Mouse (Mus musculus) forebrain, embryonic 11.5 days (tissue): ENCODE results near the gene Cyp17a1. TPM values are rescaled to one million over a fixed set of nuclear protein-coding genes. Genes with fewer than 3 reads are reported as not detected.

ENCODE experiments used
- ATAC-seq: fragments of 200-750 bp; cut with Nextera tagmentation; replicated peaks from 2 replicates; pipeline ENCODE4 v1.8.0; 2017; ENCODE audit warnings: moderate TSS enrichment; ENCODE audit not compliant: low FRiP score
- DNase-seq: peaks from one replicate; pipeline ENCODE4 v3.0.0-alpha.2; 2017; ENCODE audit warnings: low spot score
- H3K27ac ChIP-seq: fragments of 300-500 bp; sonication (generic); 2 replicates; pipeline ENCODE4 v1.5.1; 2014; ENCODE audit warnings: low read depth, low read length
- H3K27me3 ChIP-seq: fragments of 300-500 bp; sonication (generic); 2 replicates; pipeline ENCODE4 v1.6.1; 2014; ENCODE audit warnings: mild to moderate bottlenecking, low read length, mixed read lengths; ENCODE audit not compliant: control insufficient read depth, insufficient read depth
- H3K36me3 ChIP-seq: fragments of 300-500 bp; sonication (generic); 2 replicates; pipeline ENCODE4 v1.6.1; 2014; ENCODE audit warnings: mild to moderate bottlenecking, low read length, moderate library complexity, mixed read lengths; ENCODE audit not compliant: control insufficient read depth, insufficient read depth
- H3K4me1 ChIP-seq: fragments of 300-500 bp; sonication (generic); replicated peaks from 2 replicates; pipeline ENCODE4 v1.6.1; 2014; ENCODE audit warnings: low read length, mixed read lengths; ENCODE audit not compliant: control insufficient read depth, insufficient read depth
- H3K4me2 ChIP-seq: fragments of 300-500 bp; sonication (generic); 2 replicates; pipeline ENCODE4 v1.6.1; 2014; ENCODE audit warnings: low read depth, mild to moderate bottlenecking, low read length, moderate library complexity, mixed read lengths; ENCODE audit not compliant: severe bottlenecking
- H3K4me3 ChIP-seq: fragments of 300-500 bp; sonication (generic); 2 replicates; pipeline ENCODE4 v1.5.1; 2014; ENCODE audit warnings: low read depth, low read length
- H3K9ac ChIP-seq: fragments of 300-500 bp; sonication (generic); 2 replicates; pipeline ENCODE4 v1.6.1; 2014; ENCODE audit warnings: low read length
- H3K9me3 ChIP-seq: fragments of 300-500 bp; sonication (generic); 2 replicates; pipeline ENCODE4 v1.6.1; 2016; ENCODE audit warnings: low read length, mixed read lengths; ENCODE audit not compliant: control insufficient read depth
- WGBS: fragments of 180-500 bp; shearing (Covaris S2); extraction: QIAGEN DNeasy Blood & Tissue Kit; methylation state at CpG from one replicate; pipeline ENCODE4 v1.1.7; 2014; 5-methylcytosine and 5-hydroxymethylcytosine counted together
- polyA plus RNA-seq: library from polyadenylated mRNA; unstranded; fragments of >200 nt; fragmentation: Nextera tagmentation; extraction: Ambion mirVana; gene quantifications from 2 replicates; pipeline ENCODE4 v1.2.1, GENCODE M21; 2014

The Cyp17a1 gene
- polyA plus RNA-seq, 1 experiment from 2014 or later: not detected

DNA sequence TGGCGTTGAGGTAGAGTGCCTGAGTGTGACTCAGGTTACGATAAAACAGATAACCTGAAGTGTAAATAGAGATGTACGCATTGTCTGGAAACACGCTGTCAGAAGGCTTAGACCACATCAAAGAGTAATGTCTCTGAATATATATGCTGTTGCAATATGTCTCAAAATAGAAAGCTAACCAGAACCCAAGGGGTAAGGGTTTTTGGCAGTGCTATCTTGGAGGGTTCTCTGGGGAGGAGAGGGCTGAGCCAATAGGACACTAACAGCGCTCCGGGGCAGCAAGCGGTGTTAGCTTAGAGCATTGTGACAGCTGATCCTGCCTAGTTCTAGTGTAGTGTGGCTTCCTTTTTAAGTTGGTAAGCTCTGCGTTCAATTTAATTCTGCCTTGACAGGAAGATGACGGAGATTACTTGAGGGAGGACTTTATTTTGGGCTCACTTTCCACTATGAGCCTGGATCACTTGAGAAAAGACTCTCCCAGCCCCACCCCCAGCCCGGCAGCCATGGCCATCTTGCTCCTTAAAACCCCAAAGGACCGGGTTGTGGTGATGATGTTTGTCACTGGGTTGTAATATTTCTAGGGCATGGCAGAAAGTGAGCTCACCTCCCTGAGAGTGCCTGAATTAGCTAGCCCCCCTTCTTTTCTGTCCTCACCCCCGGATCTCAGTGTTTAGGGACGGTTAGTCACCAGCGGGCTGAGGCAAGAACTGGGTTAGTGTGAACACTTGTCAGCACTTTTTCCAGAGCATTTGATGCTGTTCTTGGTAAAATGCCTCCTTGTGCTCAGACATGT lies 52.8 kb downstream of the Cyp17a1 start:
- peaks cover 26% of the 10 kb centered on the region for H3K4me1 ChIP-seq
- H3K27me3 ChIP-seq: no peaks in the 10 kb centered on the region
- no peak overlapping the region for H3K9ac ChIP-seq
- H3K9me3 ChIP-seq: no peaks in the 10 kb centered on the region
- ATAC-seq (no peak), DNase-seq (no peak)
- 85% methylated on average over 14 of the region's 14 CpGs for WGBS
- H3K36me3 ChIP-seq: no peaks in the 10 kb centered on the region
- no peak overlapping the region for H3K27ac ChIP-seq
- no peak overlapping the region for H3K4me3 ChIP-seq
- H3K4me2 ChIP-seq: no peak overlapping the region

DNA sequence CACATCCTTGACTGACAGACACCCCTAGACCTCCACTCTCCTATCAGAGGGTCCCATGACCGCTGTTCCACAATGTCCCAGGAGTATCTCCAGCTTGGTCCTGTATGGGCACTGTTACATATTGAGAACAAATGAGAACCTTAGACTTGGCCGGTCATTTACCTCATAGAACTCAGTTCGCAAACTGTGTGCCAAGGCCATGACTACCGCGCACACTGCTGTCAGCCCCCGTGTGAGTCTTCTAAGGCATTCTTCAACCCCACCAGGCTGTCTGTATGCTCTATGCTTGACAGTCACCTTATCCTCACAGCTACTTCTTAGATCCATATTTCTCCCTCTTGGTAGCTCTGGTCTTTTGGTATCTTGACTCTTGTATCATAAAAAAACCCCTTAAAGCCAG lies 53.5 kb downstream of the Cyp17a1 start:
- no peak overlapping the region for H3K9ac ChIP-seq
- no peak overlapping the region for H3K27ac ChIP-seq
- no peaks in the 10 kb centered on the region for H3K27me3 ChIP-seq
- no peak overlapping the region for H3K4me3 ChIP-seq
- ATAC-seq (no peak), DNase-seq (no peak)
- no peaks in the 10 kb centered on the region for H3K9me3 ChIP-seq
- 96% methylated on average over 6 of the region's 6 CpGs for whole genome bisulfite sequencing
- H3K36me3 ChIP-seq: no peaks in the 10 kb centered on the region
- H3K4me1 ChIP-seq: peaks cover 26% of the 10 kb centered on the region
- H3K4me2 ChIP-seq: no peak overlapping the region

- H3K4me1 ChIP-seq: peaks cover 22% of the 10 kb centered on the region
- no peaks in the 10 kb centered on the region for H3K36me3 ChIP-seq
- no peak overlapping the region for H3K4me3 ChIP-seq
- H3K27me3 ChIP-seq: no peaks in the 10 kb centered on the region
- no peak overlapping the region for H3K27ac ChIP-seq
- 92% methylated on average over 19 of the region's 19 CpGs for WGBS
- no peak overlapping the region for H3K9ac ChIP-seq
- DNase-seq (no peak), ATAC-seq (no peak)
- no peak overlapping the region for H3K4me2 ChIP-seq
- H3K9me3 ChIP-seq: no peaks in the 10 kb centered on the region
These were observed 54.0 kb downstream of the Cyp17a1 start for GRCm38 (mm10) chr19:46619001-46619400.

DNA sequence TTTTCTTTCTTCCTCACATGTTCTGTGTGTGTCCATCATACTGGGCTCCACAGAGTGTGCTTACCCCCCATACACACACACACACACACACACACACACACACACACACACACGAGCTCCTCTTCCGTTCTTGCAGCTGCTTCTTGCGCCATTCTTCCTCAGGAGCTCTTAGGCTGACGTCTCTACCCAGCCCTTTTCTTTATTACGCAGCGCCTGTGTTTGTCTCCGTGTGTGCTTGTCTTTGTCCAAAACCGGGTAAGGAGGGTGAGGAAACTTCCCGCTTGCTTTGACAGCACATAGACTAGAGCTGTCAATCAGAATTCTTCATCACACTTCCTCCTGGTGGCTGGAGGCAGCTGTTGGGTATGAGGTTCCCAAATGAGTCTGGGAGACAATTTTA lies 54.6 kb downstream of the Cyp17a1 start:
- ATAC-seq (no peak), DNase-seq (no peak)
- Histone ChIP-seq H3K4me2 (no peak overlapping the region), H3K27me3 (no peaks in the 10 kb centered on the region), H3K4me1 (peaks cover 15% of the 10 kb centered on the region), H3K4me3 (no peak overlapping the region), H3K27ac (no peak overlapping the region), H3K9me3 (no peaks in the 10 kb centered on the region), H3K9ac (no peak overlapping the region), H3K36me3 (no peaks in the 10 kb centered on the region)
- 67% methylated on average over 9 of the region's 9 CpGs for WGBS

GRCm38 (mm10) chr19:46617361-46617760 lies 55.6 kb downstream of the Cyp17a1 start:
- WGBS: 91% methylated on average over 8 of the region's 8 CpGs
- H3K4me2 ChIP-seq: no peak overlapping the region
- H3K4me3 ChIP-seq: no peak overlapping the region
- no peak for ATAC-seq
- H3K36me3 ChIP-seq: no peaks in the 10 kb centered on the region
- no peak overlapping the region for H3K9ac ChIP-seq
- H3K27me3 ChIP-seq: no peaks in the 10 kb centered on the region
- DNase-seq: no peak
- H3K27ac ChIP-seq: no peak overlapping the region
- no peaks in the 10 kb centered on the region for H3K9me3 ChIP-seq
- H3K4me1 ChIP-seq: peaks cover 8% of the 10 kb centered on the region; the same call in 1 of the 2 replicates

Other genes with a start within 250 kb of the Cyp17a1 start
- gene Trim8, start 171.5 kb downstream of the Cyp17a1 start, polyA plus RNA-seq: 30.7 and 39.5 TPM in 2 replicates
- gene Arl3, start 100.0 kb downstream of the Cyp17a1 start, polyA plus RNA-seq: 152 and 154 TPM in 2 replicates
- 10.9 and 14.6 TPM in 2 replicates for gene Sfxn2, start 99.8 kb downstream of the Cyp17a1 start, polyA plus RNA-seq
- gene Wbp1l, start 74.1 kb downstream of the Cyp17a1 start, polyA plus RNA-seq: 41.3 and 41.4 TPM in 2 replicates
- gene Borcs7, start 16.7 kb upstream of the Cyp17a1 start, polyA plus RNA-seq: 11.3 and 12.6 TPM in 2 replicates
- 19.4 and 24.0 TPM in 2 replicates for gene As3mt, start 34.3 kb upstream of the Cyp17a1 start, polyA plus RNA-seq
- gene Cnnm2, start 88.4 kb upstream of the Cyp17a1 start, polyA plus RNA-seq: 3.2 and 3.8 TPM in 2 replicates